Mouse (Mus musculus): ENCODE data around the gene Ago3.

- no peak for TF ChIP-seq POLR2A (IDR thresholded peaks at IDR 0.05; ENCODE audit: insufficient read depth, low read depth, low read length)
- no peak for TF ChIP-seq CTCF (IDR thresholded peaks at IDR 0.05; ENCODE audit: insufficient read depth, low read depth, low read length)
These were observed 26.1 kb upstream of the Ago3 start for GRCm38 (mm10) chr4:126455441-126455840.

All from olfactory bulb, adult 2 months (tissue).